Mouse (Mus musculus) cortical plate, adult 2 months (tissue): ENCODE measurements around the gene Map2.

Experiments
- CTCF ChIP-seq: fragments of 200-500 bp; IDR thresholded peaks from 2 replicates; pipeline ENCODE4 v1.5.1; 2011; ENCODE audit warnings: mild to moderate bottlenecking, control low read depth, low read length; ENCODE audit not compliant: insufficient read depth; ENCODE audit errors: extremely low read depth
- POLR2A ChIP-seq: fragments of 200-500 bp; IDR thresholded peaks from 2 replicates; pipeline ENCODE4 v1.6.1; 2011; ENCODE audit warnings: mild to moderate bottlenecking, low read length, control low read depth; ENCODE audit not compliant: insufficient read depth; ENCODE audit errors: extremely low read depth

- no peak for TF ChIP-seq CTCF
- TF ChIP-seq POLR2A: no peak
Measured at GRCm38 (mm10) chr1:66157589-66157988, 17.5 kb upstream of the Map2 start.
